Mouse (Mus musculus) lung, adult 18-20 months (tissue): ENCODE data around the gene Dcdc2a.

ENCODE experiments used
- DNase-seq, 2 experiments: peaks; one replicate each; pipeline ENCODE4 v3.0.0; 2022; ENCODE audit warnings: mixed read lengths in 2 of 2

Dcdc2a gene

GRCm38 (mm10) chr13:25055873-25056667 lies at the start of gene Dcdc2a:
Gene Dcdc2a (plus strand): TSS chr13:25056004.
- DNase-seq: peak; percentile 32 to 55

GRCm38 (mm10) chr13:25007115-25007514 lies 48.7 kb upstream of the Dcdc2a start:
- peak; percentile 31 to 38 for DNase-seq

GRCm38 (mm10) chr13:25018316-25018715 lies 37.5 kb upstream of the Dcdc2a start:
- no peak for DNase-seq

- peak; percentile 89 to 92 for DNase-seq
Measured at GRCm38 (mm10) chr13:25019793-25020539, 35.8 kb upstream of the Dcdc2a start, which contains the start of gene Mrs2. Gene Mrs2 (minus strand): TSS chr13:25020379.

- no peak for DNase-seq
Measured at GRCm38 (mm10) chr13:25020540-25020892, 35.3 kb upstream of the Dcdc2a start.

GRCm38 (mm10) chr13:25022386-25022785 lies 33.4 kb upstream of the Dcdc2a start:
- DNase-seq: no peak

- DNase-seq: no peak
Measured at GRCm38 (mm10) chr13:25023129-25023528, 32.7 kb upstream of the Dcdc2a start.

DNA sequence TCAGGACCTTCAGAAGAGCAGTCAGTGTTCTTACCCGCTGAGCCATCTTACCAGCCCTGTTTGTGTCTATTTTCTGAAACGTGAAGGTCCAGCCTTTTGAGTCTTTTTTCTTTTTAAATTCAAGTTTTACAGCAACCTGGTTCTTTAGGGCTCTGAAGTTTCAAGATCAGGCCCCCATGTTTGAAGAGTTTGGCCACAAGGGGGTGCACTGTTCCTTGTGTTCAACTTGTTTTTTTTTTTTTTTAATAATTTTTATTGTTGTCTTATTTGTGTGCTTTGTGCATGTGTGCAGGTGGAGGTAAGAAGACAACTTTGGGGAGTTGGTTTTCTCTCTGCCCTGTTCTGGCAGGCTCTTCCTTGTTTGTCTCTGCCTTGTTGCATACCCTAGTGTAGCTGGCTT lies 31.1 kb upstream of the Dcdc2a start:
- no peak for DNase-seq

- no peak for DNase-seq
Measured at GRCm38 (mm10) chr13:25026409-25027113, 29.2 kb upstream of the Dcdc2a start.

- DNase-seq: no peak
Measured at GRCm38 (mm10) chr13:25027114-25027425, 28.7 kb upstream of the Dcdc2a start.

DNA sequence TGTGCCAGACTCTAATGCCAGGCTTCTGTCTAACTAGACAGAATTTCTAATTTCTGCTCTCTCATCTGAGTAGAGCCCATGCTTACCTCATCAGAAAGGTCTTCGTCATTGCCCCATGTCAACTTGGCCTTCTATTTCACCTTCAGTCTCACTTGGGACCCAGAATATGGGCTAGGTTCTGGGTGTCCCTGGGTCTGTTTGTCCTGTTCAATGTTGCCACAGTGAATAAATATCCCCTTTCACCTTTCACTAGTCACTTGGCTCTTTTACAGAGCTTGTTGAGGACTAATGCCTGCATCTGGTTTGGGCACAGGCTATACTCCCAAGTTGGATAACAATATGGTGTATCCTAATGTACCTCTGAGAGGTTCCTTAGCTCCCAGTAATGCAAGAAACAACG lies 16.3 kb upstream of the Dcdc2a start:
- DNase-seq: no peak

DNA sequence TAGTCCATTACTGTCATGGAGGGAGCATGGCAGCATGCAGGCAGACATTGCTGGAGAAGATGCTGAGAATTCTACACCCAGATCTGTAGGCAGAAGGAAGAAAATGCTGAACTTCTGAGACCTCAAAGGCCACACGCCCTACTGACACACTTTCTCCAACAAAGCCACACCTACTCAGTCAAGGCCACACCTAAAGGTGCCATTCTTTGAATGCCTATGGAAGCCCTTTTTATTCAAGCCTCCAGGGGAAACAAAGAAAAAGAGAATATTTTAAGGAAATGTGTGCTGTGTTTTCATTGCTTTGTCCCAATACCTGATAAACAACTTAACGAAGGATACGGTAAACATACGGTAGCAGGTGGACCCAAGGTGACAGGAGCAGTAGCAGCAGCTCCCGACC lies 3.1 kb upstream of the Dcdc2a start:
- no peak for DNase-seq

DNA sequence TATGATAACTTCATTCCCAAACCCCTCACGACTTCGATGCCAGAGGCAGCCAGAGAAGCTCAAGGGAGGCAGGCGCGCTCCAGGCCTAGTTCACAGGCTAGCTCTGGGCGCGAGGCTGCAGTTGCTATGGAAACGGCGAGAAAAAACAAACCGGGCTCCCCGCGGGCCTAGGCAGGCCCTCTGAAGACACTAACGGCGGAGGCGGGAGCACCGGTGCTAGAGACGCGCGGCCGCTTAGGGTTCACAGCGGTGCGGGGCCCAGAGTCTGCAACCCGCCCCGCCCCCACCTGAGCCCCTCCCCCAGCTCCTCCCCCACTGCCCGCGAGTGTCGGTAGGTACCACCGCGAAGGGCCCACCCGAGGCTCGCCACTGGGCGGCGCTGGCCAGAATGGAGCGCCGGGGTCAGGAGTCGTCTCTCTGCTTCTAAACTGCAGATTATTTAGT lies 671 bp upstream of the Dcdc2a start:
- DNase-seq: peak; percentile 20 to 37

- DNase-seq: no peak
Measured at GRCm38 (mm10) chr13:25066659-25067058, 10.9 kb downstream of the Dcdc2a start.

DNA sequence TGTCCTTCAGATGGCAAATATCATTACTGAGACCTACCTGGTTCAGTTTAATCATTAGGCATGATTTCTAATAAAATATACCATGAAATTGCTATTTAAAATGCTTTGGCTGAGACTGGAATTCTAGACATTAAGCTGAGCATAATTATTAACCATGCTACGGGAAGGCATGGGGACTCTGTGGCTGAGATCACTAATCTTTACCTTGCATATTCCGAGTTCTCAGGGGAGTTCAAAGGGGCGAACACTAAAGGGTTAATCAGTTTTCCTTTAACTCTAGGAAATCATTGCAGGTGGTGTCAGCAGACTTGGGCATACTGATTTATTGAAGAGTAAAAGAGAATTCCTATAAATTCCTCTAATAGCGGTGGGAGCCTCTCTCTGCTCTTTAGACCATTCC lies 11.4 kb downstream of the Dcdc2a start:
- no peak for DNase-seq

GRCm38 (mm10) chr13:25069765-25070164 lies 14.0 kb downstream of the Dcdc2a start:
- peak; percentile 6 to 20 for DNase-seq

DNA sequence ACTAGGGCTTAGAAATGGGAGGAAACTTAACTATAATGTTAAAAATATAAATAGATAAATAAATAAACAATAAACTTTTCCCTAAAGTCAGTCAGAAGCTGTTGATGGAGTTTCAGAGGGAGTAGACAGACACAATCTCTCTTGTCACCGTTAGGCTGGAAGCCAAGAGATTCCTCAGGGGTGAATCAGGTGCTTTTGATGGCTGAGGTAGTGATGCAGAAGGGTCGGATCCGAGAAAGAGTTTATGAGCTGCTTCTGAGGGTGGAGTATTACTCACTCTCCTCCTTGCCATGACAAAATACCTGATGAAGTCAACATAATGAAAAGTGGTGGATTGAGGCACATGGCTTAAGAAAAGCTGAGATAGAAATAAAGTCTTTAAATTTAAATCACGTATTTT lies 15.0 kb downstream of the Dcdc2a start:
- no peak for DNase-seq

GRCm38 (mm10) chr13:25077262-25077661 lies 21.5 kb downstream of the Dcdc2a start:
- DNase-seq: no peak

DNA sequence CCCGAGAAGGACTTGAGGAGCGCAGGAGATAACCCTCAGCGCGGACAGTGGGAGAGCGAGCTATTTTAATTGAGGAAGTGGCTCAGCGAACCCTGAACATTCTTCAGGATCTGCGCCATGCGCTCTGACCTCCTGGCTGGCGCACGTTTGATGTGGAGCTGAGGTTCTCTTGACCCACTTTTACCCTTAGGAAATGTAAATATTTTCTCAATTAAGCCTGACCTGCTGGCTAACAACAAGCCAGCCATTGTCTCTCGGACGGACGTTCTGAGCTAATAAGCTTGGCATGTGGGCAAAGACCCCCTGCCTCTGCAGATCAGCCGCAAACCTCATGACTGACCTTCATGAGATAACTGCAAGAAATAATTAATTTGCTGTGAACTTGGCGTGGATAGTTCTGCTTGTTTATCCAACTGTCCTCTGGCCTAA lies 27.4 kb downstream of the Dcdc2a start:
- peak; percentile 18 to 39 for DNase-seq

DNA sequence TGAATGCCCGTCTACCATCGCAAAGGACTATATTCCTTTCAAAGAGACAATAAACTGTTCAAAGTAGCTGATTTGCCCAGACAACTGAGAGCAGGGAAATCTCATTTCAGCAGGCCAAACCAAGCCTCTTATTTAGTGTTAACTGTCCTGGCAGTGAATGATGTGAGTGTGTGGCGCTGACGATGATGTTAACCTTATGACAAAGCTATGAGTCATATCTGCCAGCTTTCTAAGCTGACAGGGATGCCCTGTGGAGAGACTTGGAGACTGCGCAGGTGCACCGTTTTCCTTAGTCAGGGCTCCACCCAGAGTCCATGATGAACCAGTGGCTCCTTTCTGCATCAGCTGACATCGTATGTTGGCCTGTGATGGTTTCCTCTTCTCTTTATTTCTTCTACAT lies 29.3 kb downstream of the Dcdc2a start:
- DNase-seq: no peak

- DNase-seq: no peak
Measured at GRCm38 (mm10) chr13:25091347-25091746, 35.5 kb downstream of the Dcdc2a start.

DNA sequence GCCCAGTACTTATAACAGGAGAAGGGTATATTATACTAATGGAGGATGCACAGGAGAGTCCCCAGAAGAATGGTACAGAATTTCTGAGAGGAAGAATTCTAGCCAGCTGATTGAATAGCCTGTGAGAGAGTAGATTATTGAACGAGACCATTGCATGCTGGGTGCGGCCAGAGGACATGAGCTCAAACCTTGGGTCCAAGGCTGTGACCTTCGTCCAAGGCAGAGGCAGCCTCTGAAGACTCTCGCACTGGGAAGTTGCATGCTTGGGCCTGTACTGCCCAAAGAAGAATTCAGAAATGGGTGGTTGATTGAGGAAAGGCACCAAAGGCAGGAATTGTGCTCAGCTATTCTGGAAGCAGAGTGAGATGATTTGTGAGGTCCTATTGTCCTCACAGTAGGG lies 38.0 kb downstream of the Dcdc2a start:
- no peak for DNase-seq

DNA sequence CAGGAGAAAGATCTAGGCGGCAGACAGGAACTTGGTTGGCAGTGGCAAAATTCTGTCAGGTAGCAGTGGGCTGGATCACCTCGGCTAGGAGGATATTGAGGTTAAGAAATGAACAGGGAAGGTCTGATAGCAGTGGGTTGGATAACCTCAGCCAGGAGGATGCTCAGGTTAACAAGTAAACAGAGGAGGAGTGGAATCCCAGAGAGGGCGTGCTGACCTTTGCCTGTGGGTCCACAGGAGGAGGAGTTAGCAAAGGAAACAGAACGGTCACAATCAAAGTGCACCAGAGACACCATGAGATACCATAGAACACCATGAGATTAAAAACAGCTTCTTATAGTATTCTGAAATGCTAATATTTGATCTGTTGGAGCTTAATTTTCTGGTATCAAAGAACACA lies 38.6 kb downstream of the Dcdc2a start:
- DNase-seq: no peak

GRCm38 (mm10) chr13:25097348-25097747 lies 41.5 kb downstream of the Dcdc2a start:
- no peak for DNase-seq
